Mouse (Mus musculus): Measurements from ENCODE around the gene Gm11985.
A peak's percentile ranks its signal among the peaks of the same experiment; 100 is the strongest.
"Not testable (repeated sequence)": the region's sequence is repeated elsewhere in the genome, so short reads cannot be mapped to it uniquely, and the experiment has no call there.

Gm11985 gene

DNA sequence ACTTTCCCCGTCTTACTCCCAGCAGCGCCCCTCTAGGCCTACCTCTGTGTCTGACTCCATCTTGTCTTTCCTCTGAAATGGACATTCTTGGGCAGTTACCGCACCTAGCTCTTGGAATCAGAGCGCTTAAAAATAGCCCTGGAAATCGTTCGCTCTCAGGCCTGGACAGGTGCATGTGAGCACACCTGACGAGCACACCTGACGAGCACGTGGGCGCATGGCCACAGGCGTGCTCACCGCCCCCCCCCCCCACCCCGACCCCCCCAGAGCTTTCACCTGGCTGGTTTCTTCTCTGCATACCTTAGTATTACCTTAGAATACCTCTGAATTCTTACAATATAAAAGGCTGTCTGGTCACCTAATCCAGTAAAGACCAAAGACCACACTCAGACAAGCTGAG is at the start of gene Gm11985:
Gene Gm11985, minus strand, starts transcription at position 101 of the 400 bp plus-strand sequence.
- DNase-seq (ENCODE audit: low read depth): no peak

DNA sequence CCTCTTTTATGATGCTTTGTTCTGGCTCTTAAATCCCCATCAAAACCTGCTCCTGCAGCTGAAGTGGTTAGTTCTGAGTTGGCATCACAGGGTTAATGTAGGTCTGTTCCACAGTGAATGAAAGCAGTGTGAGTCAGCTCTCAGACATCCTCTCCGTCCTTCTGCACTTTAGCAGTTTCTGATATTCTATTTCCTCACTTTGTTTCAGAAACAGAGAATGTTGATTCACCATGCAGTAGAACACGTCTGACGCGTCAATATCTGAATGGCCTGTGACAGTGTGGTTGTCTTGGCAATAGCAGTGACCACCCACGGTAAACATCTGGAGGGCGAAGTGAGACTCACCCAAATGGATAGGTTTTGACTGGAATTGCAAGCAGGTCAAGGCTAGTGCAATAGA is 49.3 kb upstream of the Gm11985 start:
- no peak for DNase-seq (ENCODE audit: low read depth)

DNA sequence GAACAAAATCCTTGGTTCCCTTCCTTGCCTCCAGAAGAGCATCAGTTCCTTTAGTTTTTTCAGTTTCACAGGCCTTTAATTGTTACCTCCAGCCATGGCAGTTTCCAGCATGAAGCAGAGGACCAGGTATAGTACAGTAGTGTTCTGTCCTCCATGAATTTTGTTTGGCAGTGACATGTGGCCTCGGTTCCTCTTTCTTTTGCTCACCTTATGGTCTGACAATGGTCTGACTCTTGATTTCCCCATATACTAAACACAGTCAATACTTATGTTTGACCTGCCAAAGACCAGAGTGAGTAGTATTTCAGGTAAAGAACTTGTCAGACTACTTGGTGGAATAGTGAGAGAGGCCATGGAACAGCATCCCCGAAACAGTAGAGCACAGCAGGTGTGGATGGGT is 48.4 kb upstream of the Gm11985 start:
- DNase-seq (ENCODE audit: low read depth): no peak

DNA sequence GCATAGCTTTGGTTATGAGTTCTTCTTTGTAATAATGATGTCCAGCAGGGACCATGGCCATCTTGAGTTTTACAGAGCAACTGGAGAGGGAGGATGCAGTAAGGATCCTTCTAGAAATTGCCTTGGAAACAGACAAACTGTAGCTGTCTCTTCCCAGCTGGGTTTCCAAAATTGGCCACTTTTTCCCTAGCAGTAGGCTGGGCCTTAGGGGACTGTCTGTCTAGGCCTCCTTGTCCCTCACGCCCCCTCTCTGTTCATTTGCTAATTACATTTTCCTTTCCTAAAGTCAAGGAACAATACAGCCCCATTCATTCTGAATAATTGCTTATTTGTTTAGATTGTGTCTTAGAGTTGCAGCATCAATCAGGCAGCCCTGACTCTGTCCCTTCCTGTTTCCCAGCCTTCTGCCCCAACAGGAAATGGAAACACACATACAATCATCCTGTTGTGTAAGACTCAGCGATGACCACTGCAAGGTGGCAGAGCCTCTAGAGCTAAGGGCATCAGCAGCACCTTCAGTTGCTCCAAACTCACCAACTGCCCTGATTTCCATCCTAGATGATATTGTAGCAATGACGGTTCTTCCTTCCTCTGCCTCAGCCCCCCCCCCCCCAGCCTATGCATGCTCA is 46.7 kb upstream of the Gm11985 start:
- DNase-seq (ENCODE audit: low read depth): no peak

DNA sequence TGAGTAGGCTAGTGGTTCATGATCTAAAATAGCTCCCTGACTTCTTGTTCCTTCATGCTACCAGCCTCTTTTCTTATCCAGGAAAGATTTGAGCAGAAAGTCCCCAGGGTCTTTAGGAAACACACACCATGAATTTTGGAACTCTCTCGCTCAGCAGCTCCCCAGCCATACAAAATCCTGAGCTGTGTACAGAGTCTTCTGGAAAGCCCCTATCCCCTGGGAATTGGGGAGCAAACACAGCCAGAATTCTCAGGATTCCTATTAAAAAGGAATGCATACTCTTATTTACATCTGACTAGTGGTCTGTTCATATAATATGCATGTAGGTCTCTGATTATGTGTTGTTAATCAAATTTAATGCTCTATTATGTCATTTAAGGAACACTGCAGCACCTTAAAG is 46.1 kb upstream of the Gm11985 start:
- no peak for DNase-seq (ENCODE audit: low read depth)

DNA sequence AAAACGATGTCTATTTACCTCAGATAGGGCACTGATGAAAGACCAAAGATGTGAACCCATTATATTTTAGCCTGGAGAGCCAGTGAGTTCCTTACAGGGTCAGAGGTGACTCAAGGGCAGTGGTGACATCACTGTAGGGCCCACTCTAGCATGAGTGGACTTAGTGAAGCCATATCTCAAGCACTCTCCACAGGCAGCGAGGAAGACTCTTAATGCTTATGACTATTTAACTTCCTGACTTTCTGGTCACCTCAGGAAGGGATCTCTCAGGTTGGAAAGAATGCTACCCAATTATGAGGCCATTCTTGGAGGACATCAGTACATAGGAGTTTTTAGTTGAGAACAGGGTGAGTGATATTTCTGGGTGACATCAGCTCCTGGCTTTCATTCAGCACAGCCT is 45.0 kb upstream of the Gm11985 start:
- DNase-seq (ENCODE audit: low read depth): no peak

DNA sequence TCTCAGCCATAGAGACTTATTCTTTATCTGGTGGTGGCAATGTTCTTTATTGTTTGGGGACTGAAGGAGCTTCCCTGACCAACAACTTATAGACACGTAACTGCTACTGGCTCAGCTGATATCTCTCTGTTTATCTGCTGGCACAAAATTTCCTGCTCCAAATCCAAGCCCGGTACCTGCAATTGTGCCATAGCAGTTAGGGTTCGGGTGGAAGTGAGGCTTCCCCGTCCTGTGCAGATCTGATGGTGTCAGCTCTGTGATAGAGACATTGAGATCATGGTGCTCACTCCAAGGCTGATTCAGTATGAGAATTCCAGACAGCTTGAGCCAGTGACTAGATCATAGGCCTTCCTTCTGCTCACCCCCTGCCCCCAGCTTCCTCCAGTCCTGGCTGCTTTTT is 43.6 kb upstream of the Gm11985 start:
- DNase-seq (ENCODE audit: low read depth): no peak

DNA sequence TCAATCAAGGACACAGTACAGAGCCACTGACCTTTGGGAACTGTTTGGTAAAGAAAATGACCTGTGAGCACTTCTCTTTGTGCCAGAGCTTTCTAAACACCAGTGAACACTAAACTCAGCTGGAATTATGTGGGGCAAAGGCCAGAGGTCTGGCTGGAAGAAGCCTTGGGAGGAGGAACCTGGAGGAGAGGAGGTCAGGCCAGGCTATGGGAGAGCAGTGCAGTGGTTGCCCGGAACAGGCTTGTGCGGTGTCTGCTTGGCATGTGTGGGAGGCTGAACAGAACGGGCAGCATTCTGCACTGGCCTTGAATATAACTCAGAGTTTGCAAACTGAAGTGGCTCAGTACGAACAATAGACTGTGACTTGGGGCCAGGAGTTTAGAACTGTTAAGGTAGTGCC is 41.6 kb upstream of the Gm11985 start:
- DNase-seq (ENCODE audit: low read depth): no peak

DNA sequence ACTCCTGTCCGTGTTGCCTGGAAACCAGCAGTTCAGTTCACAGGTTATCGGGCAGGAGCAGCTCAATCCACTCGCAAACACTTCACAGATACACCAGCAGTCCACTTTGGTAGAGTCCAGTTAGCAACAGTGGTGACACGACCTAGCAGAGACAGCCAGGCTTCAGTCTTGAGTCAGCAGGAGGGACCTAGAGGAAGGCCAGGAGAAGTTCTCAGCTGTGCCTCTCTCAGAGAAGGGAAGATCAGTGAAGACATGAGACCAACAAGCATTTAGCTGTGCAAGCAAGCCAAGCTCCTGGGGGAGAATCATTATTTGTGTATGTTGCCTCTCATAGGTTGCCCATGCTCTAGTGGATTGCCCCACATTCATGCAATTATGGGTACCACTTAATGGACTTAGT is 39.7 kb upstream of the Gm11985 start:
- no peak for DNase-seq (ENCODE audit: low read depth)

DNA sequence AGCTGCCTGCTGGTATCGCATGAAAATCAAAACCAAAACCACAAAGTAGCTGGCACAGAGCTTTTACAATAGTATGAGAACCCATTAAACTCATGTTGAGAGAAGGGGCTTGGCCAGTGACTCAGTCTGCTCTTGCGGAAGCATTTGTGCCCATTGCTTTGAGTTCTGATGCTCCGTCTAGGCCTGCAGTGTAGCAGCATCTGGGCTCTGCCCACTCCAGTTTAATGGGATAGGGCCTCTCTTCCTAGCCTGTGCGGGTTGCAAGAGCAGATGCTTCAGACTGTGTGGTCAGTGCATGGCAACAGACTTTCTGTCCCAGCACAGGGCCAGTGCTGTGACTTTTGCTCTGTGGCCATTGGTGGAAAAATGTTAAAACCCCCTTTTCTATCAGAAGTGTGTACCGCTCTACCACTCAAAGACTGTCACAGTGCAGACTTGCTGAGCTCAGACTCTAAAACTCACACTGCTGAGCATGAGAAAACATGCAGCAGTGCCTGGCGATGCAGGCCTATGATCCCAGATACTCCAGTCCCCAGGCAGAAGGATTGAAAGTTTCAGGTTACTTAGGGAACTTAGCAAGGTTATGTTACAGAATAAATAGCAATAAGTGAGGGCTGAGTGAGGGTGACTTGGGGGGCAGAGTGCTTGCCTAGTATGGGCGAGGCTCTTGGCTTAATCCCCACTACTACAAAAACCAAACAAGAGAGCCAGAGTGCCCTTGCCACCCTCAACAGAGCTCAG is 38.6 kb upstream of the Gm11985 start:
- DNase-seq (ENCODE audit: low read depth): no peak

DNA sequence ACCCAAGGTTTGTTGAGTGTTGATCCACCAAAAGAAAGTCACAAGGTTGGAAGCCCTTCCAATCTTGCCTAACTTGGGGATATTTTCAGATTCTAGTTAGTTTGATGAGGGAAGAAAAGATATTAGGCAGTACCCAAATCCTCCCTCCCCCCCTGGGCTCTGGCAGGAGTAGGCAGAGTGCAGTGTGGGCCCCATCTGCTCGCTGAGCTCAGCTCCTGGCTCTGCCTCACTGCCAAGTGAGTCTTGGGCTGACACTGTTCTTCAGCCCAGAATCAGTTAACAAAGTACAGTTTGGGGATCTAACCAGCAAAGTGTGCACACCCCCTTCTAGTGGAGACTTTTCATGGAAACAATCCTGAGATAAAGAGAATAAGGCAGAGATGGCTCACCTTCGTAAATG is 37.8 kb upstream of the Gm11985 start:
- DNase-seq (ENCODE audit: low read depth): no peak

DNA sequence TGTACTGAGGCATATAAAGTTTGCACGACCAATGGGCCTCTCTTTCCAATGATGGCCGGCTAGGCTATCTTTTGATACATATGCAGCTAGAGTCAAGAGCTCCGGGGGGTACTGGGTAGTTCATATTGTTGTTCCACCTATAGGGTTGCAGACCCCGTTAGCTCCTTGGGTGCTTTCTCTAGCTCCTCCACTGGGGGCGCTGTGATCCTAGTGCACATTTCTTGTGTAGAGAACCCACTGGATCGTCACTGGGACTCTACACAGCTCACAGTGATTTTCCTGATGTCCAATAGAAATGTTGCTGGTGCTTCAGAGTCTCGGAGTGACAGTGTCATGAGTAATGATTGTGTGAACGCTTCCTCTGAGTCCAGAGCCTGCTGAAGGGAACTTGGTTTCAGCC is 33.5 kb upstream of the Gm11985 start:
- DNase-seq (ENCODE audit: low read depth): not testable (repeated sequence)

DNA sequence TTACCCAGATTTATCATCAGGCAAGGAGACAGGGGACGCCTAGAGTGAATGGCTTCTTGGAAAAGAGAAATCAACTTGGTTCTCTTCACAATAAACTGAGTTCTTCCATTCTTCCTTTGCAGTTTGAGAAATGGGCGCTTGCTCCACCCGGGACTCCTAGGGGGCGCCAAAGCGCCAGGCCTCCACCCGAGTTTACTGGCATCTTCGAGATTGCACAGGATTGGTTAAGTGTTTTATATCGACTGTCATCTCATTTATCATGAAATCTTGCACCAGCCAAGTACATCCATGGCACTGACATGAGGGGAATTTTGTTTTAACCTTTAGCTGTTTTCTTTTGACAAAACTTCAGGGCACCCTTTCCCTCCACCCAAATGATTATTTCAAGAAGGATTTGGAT is 27.3 kb upstream of the Gm11985 start:
- no peak for DNase-seq (ENCODE audit: low read depth)

DNA sequence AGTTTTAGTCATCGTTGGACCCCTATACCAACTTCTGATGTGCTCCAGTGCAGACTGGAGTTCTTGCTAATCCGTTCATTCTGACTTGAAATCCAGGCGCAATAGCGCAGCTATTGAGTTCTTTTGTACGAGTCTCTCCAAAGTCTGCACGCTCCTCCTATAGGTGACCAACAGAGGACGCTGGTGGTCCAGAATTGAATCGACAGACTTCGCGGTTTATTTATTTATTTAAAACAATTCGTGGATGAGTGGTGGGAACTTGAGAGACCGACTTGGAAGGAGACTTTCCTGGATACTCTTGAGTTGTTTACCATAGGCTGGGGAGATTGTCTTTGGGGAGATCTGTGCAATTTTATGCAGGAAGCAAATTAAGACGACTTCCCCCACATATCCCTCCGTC is 26.4 kb upstream of the Gm11985 start:
- DNase-seq (ENCODE audit: low read depth): no peak

DNA sequence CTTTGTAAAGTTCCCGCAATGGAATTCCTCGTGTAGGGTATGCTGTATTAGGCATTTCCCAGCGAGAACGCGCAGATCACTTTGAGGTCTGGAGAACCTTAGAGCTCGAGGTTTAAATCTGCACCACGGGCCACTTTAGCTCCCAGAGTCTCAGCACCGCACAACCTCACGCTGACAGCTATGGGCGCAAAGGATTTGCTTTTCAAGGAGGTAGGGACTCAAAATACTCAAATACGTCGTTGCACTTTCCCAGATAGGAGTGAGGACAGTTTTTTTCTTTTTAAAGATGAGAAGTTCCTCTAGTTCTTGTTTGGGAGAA is 25.9 kb upstream of the Gm11985 start:
- no peak for DNase-seq (ENCODE audit: low read depth)

DNA sequence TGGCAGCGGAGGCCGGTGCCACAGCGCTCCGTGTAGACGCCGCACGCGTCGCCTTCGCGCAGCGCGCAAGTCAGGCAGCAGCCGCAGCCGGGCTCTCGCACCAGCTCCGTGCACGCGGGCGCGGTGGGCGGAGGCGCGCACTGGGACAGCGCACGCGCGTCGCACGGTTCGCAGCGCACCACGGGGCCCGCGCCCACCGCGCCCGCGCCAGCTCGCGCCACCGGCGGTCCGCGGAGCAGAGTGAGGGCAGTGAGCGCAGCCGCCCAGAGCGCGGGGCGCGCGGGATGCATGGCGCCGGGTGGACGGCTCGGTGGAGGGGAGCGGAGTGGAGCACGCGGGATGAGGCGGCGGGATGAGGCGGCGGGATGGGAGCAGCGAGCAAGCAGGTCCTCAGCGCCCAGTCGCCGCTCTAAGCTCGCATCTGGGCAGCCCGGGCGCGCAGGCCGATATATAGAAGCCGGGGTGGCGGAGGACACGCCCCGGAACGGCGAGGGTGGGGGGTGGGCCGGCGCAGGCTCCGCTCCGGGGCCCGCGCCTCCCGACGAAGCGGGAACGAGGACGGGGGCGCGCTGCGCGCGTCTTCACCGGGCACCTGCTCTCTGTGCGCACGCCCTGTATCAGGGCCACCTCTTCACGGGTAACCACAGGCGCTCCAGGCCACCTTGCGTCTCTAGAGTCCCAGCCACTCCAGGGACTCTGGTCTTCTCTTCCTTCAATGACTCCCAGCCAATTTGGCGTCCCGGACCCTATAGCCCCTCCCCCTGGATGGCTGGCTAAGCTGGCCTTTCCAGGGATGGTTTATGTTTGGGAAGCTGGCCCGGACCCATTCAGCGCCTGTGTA is 25.4 kb upstream of the Gm11985 start, which contains the start of gene Igfbp3:
Gene Igfbp3, minus strand, starts transcription at position 423 of the 841 bp plus-strand sequence.
- no peak for DNase-seq (ENCODE audit: low read depth)

DNA sequence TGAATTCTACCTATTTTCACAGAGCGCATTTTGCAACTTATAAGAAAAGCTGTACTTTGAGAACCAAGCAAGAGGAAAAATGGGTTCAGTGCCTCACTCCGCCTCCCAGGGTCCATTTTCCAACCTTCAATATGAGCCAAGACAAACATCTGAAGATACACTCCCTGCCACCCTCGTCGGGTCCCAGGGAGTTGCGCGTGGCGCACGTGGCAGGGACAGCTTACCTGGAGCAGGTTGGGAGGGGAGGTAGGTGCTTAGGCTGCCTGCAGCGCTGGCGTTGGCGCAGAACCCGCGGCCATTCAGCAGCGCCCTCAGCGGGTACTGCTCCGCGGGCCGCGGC is 24.8 kb upstream of the Gm11985 start:
- DNase-seq (ENCODE audit: low read depth): no peak

DNA sequence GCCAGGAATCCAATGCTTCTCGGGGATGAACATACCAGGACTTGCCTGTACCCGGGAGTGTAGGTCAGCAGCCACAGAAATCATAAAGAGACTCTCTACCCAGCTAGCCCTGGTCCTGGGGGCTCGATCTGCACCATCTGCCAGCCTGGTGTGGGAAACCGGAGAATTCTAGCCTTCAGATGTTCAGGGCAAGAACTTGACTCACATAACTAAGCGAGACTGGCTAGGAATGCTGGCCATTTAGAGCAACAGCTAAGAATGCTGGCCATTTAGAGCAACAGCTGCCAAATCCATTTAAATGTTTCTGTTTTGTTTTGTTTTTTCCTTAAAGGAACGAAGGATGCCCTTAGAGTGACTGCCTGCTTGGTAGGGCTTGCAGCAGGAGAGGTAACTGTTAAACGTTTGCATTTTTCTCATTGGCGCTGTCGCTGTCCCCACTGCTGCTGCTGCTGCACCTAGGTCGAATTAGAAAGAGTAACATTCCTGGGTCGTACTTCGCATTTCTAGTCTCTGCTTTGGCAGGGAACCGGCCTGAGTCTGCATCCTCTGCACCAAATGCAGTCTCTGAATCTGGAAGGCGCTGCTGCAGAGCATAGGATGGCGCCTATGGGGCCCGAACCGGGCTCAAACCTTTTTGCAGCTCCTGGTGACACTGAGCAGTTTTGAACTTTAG is 23.9 kb upstream of the Gm11985 start:
- DNase-seq (ENCODE audit: low read depth): no peak

DNA sequence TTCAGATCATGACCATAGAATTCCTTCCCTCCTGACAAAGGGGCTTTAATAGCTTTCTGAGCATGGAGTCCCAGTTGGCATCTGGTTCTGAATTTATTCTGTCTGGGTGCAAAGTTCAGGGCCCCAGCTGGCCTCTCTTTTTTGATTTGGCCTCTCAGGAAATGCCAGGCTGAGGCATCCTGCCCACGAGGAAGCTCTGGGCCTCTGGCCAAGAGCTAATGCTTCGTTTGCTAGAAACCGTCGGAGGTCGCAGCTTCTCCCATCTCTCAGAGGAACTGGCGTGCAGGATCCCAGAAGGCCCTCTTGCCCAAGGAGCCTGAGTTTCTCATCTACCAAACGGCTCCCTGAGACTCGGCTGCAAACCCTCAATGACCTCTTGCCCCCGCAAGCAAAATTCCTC is 22.8 kb upstream of the Gm11985 start:
- DNase-seq (ENCODE audit: low read depth): no peak

DNA sequence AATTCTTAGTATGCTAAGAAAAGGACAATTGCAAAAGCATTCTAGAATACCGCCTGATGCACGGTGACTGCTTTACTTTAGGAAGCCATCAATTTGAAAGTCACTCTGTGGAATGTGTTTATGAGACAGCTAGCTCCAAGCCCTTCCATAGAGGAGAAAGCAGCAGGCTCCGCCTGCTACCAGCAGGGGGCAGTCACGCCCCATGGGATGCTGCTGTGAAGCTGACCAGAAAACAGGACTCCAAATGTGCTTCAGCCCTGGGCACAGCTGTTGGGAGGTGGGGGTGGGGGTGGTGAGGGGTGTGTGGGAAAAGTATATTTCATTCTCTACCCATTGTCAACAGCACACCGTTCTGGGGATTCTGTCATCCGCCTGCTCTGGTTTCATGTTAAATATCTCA is 22.0 kb upstream of the Gm11985 start:
- DNase-seq (ENCODE audit: low read depth): peak; percentile 7

DNA sequence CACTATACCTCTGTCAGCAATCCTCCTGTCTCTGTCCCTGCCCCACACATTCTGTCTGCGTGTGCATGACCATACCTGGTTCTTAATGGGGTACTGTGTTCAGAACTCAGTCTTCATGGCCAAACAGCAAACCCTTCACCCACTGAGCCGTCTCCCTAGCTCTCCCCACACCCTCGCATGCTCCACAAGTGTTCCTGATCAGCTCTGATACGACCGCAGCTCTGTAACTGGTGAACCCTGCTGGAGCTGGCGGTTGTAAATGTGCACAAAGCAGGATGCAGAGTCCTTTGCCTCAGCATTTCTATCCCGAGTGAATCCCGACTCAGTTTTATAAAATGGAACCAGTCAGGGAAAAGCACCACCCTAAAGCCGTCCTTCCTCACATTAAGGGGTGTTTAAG is 15.5 kb upstream of the Gm11985 start:
- DNase-seq (ENCODE audit: low read depth): no peak

DNA sequence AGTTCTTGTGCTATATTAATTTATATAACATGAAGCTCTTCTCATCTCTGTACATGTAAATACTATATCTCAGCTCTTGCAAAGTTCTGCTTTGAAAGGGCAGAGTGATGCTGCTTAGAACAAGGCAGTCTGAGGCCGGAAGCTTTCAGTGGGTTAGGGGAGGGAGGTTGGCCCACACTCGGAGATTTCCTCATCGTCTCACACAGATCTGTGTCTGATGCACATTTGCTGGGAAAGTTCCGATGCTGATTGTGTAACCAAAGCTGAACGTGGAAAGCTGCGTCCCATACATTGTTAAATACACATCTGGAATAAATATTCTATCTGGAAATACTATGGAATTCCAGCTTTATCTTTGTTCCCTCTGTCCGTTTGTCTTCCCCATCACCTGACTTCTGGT is 13.8 kb upstream of the Gm11985 start:
- no peak for DNase-seq (ENCODE audit: low read depth)

DNA sequence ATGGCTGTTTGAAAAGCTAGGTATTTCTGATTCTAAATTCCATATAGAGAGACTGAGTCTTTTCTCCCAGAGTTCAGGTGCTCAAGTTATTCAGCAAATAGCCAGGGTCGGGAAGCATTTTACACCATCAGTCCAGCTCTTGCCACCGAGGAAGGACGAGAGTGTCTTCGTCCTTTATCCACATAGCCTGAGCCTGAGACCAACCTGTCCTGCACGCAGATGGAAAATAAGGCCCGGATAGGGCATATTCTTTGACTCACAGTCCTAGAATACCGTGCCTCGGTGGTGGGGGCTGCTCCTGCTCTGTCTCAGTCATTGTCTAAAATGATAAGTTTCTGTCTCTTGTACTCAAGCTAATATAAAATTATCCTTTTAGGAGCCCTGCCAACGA is 12.0 kb upstream of the Gm11985 start:
- no peak for DNase-seq (ENCODE audit: low read depth)

Measured in naive thymus-derived CD4-positive, alpha-beta T cell, adult 2 months (primary cell).